Mouse (Mus musculus) lung, postnatal 0 days (tissue): ENCODE data around the gene Shpk.

Experiments used
- CTCF ChIP-seq: IDR thresholded peaks from 2 replicates; pipeline ENCODE4 v1.5.1; 2016; ENCODE audit warnings: antibody characterized with exemption, mild to moderate bottlenecking
- EP300 ChIP-seq: IDR thresholded peaks from 2 replicates; pipeline ENCODE4 v1.6.1; 2016; ENCODE audit warnings: antibody characterized with exemption, mild to moderate bottlenecking, control low read depth

- TF ChIP-seq CTCF (no peak), EP300 (no peak)
Measured at GRCm38 (mm10) chr11:73201021-73201420, 1.8 kb downstream of the Shpk start.
